Mouse (Mus musculus) mature B cell (primary cell): ENCODE data around the gene Rsrc1.

Experiments used
- in situ Hi-C: fragments of 300-500 bp; cut with MboI; formaldehyde crosslinking; loops from 2 replicates; pipeline ENCODE4 v1.14.3; 2019

Rsrc1 gene

DNA sequence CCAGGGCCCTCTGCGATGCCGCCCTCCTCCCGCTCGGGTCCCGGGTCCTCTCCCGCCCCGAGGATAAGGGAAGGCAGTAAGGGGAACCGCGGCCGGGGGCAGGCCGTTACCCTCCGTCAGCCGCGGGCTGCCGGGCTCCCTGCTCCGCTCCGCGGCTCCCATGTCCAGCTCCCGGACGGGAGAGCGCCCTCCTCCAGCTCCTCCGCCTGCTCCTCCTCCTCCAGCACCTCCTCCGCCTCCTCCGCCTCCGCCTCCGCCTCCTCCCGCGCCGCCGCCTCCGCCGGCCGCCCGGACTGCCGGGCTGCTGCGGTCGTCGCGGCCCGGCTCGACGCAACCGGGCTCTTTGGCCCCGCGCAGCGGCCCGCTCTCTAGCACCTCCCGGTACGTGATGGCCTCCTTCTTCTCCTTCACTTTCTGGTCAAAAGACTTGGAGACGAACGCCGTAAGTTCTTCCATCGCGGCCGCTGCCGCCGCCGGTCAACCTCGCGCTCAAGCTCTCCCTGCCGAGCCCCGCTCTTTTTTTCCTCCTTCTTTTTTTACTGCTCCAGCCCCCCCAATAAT, at the start of gene Rsrc1:
Rsrc1 (plus strand) TSS at position 290 of the 561 bp plus-strand sequence.
- in situ Hi-C loops: loop anchor here (25.0 kb wide), 1 partner anchor 994 kb away; no protein-coding TSS in a partner anchor

DNA sequence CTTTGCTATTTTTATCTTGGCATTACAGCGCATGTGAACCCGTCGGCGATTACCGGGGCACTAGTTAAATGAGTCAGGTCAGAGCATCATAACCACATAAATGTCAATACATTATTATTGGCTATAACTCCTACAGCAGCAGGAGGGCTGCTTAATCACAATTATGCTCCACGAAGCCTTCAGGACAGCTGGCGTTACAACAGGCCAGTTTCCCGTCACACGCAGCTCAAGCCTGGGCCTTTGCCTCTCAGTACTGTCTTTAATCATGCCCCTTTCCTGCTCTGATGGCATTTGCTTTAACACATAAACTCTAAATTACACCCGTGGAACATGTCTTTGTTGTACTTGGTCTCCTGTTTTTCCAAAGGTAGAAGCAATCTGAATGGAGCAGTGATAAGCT, 41.5 kb upstream of the Rsrc1 start:
- in situ Hi-C loops: no loop called here

DNA sequence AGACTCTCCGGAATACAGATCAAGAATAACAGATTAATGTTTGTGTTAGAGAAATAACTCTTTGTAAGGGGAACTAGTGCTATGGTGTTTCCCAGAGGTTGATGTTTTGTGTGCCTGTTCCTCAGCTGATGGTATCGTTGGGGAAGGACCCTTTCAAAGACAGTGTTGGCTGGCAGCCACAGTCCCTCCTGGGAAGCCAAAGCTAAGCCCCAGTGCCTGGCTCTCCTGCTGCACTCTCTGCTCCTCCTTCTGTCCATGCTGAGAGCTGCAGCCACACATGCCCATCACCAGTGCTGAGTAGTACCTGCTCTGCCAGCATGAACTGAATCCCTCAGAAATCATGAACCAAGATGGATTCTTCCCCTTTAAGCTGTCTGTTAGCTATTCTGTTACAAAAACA, 26.1 kb upstream of the Rsrc1 start:
- in situ Hi-C loops: no loop called here

DNA sequence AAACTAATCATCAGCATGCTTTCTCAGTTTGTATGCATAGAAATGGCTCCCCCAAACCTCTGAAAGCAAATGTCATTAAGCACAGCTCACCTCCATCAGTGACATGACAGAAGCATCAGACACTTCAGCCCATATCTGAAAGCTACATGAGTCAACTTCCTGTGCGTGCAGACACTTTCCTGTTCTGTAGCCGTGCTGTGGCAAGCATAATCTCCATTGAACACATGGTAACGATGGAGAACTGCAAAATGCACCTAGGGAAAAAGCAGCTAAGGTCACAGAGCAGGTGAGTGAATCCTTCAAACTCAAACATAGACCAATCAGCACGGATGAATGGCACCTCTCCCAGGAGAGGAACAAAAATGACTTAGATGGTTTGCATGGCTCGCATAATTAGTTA, 21.2 kb upstream of the Rsrc1 start:
- in situ Hi-C loops: no loop called here

DNA sequence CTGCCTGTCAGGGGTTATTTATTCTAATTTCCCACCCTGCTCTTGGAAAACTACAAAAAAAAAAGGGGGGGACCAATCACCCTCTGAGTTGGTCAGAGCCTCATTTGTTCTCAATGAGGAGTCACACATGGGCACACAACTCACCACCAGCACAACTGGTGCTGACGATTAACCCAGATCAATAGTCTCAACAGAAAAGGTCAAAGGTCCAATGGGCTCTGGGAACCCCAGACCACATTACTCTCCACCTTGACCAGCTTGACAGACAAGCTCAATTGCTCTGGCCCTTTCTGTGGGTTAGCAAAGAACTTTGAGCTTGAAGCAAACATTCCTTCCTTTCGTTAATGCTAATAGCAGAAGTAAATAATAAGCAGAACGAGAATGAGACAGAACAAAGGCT, 16.3 kb upstream of the Rsrc1 start:
- in situ Hi-C loops: no loop called here

DNA sequence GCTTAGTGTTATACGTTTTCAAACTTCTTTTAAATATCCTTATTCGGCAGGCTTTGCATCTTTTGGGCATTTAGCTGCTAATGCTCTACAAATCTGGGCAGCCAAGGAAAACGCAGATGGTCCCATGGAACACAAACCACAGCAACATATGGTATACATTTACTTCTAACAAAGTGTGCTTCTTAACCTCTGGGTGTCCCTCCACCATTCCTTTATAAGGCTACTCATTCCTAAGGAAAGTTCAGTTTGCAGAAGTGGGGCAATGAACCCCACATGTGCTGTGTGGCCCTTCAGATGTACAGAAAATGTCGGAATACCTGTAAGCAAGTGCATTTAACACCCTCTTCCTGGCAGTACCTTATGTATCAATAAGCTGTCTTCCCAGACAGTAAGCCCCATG, 13.7 kb upstream of the Rsrc1 start:
- in situ Hi-C loops: no loop called here

DNA sequence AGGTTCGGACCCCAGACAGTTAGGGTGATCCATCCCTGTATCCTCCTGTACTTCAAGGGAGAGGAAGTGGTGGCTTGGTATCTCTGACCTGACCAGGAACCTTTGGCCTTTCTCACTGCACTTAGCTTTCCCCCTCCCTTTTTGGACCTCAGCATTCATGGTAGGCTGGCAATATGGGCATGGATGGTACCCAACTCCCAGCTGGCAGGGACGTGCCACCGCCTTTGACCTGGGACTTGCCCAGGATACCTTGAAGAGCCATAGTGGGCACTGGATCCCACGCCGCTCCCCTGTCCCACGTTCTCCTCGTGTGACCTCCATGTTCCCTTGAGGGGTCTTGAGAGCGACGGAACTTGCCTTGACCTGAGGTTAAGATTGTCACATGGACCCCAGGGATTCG, 10.9 kb upstream of the Rsrc1 start:
- in situ Hi-C loops: no loop called here

DNA sequence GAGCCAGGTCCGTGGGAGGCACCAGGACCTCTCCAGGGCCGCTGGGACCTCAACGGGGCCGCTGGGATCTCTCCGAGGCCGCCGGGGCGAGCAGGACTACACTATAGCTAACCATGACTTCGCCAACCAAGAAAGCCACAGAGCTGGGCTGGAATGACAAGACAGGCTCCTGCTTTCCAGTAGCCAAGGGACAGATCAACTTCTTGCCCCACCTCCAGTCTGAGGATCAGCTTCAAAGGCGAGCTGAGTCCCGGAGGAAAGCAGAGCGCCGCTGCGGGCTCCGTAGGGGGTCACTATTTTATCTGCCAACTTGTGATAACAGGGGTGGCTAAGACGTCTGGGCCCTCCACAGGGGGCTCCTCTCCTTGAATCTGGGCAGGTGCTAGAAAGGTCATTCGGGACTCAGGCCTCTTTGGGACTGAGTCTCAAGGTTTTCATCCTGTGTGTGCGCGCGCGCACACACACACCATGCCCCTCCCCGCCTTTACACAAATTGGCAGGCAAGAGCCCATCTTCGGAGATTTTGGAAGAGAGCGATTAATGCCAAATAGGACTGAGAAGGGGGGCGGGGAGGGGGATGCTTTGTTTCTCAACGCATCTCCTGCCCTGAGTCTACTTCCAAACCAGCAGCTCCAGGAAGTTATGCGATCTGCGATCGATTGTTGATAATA, 10.4 kb upstream of the Rsrc1 start:
- in situ Hi-C loops: no loop called here

DNA sequence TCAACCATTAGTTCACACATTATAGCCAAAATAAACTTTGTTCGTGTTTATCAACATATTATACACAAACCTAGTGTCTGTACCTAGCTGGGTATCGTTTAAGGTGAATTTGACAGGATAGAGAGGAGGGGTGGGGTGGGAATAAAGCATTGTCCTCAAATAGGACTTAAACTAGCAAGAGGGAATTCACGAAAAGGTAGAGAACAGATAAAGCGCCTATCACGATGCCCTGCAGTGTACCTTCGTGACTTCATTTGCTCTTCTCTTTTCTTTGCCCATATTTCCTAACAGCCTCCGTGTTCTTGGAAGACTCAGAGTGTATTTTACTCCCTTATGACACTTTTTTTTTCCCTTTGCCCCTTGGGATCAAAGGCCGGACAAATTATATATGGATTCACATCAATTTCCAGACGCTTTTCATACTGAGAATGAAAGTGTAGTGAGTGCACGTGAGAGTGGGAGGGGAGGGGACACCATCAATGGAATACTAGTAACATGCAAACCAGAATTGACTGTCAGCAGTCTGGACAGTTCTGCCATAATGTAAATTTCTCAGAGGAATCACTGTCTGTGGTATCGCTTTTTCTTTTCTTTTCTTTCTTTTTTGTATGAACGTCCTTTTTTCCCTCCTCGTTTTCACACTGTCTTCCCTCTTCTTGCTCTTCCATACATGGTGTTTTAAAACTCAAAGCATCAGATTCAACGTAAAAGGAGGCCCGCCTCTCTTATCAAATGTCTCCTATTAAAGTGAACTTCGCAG, 8.8 kb upstream of the Rsrc1 start:
- in situ Hi-C loops: no loop called here

DNA sequence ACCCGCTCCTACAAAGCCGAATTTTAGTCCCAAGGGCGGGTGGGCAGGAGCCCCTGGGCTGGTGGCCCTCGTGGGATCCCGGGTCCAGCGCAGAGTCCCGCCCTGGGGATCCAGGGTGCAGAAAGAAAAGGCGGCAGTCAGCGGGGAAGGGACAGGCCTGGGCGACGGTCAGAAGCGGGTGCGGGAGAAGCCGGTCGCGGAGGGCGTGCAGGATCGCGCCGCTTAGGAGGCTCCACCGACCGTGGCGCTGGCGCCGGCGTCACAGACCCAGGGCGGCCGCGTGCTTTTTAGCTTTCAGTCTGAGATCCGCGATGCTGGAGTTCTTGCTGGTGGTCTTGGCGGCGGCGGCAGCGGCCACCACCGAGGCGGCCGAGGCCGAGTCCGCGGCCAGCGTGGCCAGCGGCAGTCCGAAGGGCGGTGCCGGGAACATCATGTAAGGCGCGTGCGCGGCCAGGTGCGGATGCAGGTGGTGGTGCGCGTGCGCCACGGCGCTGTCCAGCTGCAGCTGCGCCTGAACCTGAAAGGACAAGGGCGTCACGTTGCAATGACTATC, 7.7 kb upstream of the Rsrc1 start:
- in situ Hi-C loops: no loop called here

DNA sequence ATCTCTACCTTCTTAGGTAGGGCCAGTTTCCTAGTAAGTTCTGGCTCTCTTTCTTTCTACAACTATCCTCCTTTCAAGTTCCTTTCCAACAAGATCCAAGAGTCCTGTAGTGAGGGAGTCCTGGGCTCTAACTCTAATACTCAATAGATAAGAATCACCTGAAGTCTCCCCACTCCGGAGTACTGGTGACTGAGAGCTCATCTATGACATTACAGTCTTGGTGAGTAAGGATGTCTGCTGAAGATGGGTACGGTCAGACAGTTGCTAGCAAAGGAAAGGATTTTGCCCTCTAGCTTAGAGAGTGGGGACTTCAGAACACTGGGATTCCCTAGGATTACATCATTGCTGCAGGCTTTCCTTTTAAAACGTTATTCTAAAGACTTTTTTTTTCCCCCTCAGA, 6.7 kb upstream of the Rsrc1 start:
- in situ Hi-C loops: no loop called here

DNA sequence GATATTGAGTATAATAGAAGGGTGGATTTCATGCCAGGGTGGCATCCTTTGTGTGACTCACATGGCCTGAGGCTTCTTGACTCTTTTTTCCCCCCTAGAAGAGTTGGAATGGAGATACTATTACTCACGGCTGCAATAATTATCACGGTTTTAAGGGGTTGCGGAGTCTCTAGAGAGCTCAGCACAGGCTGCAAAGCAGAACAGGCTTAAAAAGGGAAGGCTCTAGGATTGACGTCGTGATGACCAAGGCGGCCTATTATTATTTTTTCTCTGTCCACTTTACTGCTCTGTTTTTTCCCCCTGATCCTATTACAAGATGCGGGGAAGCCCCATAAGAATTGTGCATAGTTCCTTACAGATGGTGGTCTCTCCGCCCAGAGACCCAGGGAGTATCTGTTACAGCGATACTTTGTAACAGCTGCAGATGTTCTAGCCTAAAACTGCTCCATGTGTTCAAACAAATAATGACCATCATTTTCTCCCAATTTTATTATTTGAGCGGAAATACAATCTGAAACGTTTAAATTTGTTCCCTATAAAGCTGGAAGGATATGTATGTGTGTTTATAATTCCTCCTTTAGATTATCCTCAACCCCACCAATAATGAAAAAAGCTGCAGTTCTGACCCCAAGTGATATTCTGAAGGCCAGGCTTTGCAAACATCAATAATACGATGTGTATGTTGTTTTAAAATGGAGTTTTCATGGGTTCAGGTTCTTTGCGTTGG, 4.1 kb upstream of the Rsrc1 start:
- in situ Hi-C loops: loop anchor here (25.0 kb wide), 1 partner anchor 990 kb away; no protein-coding TSS in a partner anchor

DNA sequence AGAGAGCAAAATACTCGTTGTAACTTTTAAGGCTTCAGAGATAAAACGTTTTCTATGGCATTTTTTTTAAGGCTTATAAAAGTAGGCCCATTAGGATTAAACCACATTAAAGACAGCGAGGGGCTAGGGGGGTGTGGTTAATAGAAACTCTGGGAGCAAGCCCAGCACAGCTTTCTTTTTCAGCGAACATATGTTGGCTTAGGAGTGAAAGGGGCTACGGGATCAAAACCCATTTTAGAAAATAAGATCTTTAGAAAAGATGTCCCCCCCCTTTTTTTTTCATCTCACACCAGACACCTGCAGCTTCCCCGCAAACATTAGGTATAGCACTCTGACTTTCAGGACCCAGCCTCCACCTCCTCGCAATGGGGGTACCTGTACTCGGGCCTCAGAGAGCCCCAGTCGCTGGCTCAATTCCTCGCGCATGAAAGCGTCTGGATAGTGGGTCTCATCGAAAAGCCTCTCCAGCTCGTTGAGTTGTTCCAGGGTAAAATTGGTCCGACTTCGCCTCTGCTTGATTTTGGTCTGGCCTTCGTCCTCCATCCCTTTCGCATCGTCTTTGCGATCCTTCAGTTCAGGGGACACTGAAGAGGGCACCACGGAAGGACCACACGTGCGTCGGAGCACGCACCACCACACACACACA, 3.3 kb upstream of the Rsrc1 start:
- in situ Hi-C loops: loop anchor here (25.0 kb wide), 1 partner anchor 991 kb away; no protein-coding TSS in a partner anchor

DNA sequence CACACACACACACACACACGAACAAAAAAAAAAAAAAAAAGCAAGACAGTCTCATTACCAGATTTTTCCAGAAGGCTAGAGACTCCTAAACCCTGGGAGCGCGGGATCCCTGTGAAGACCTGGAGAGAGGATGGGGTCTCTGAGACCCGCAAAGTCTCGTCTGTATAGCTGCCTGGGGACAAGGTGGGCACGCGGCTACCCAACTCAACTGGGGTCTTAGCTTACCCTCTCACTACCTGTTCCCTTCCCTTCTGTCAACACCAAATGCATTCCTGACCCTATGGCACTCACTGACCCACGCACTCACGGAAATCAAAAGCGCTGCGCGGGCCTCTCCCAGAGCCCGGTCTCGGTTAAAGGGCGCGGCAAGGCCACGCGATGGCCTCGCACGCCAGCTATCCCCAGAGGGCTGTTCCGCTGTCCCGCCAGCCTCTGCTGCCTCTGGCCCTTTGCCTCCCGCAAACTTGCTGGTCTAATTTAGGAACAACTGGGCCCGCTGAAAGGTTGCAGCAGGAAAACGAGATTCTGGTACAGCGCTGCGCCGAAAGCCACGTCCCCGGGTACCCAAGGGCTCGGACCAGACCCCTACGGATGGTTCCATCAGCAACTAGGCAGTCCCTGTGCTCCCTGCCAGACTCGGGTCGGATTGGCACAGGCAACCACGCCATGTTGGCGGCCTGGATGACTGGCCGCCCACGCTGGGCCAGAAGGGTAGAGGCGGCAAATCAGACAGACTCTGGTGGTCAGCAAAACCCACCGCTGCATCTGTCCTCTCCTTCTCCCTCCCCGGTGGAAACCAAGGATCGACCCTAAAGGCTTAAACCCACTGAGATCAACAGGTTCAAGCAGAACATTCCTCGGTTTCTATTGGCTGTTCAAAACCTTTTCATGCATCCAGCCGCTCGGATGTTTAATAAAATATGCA, 2.5 kb upstream of the Rsrc1 start:
- in situ Hi-C loops: loop anchor here (25.0 kb wide), 1 partner anchor 991 kb away; no protein-coding TSS in a partner anchor

DNA sequence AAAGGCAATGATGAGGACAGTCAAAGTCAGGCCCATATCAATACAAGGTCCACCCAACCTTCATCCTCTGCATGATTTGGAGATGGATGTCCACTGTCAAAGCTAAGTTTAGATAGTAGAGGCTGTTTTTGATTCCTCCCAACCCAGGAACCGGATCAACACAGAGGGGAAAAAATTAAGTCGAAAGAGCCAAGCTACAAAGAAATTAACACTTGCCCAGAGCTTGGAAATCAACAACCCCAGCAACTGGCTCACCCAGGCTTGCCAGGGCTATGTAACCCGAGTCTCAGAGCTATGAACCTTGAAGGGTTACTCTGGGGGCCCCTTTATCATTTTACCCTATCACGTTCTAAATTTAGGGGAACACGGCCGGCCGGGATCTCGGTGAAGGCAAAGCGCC, 1.7 kb upstream of the Rsrc1 start:
- in situ Hi-C loops: loop anchor here (25.0 kb wide), 1 partner anchor 992 kb away; no protein-coding TSS in a partner anchor

DNA sequence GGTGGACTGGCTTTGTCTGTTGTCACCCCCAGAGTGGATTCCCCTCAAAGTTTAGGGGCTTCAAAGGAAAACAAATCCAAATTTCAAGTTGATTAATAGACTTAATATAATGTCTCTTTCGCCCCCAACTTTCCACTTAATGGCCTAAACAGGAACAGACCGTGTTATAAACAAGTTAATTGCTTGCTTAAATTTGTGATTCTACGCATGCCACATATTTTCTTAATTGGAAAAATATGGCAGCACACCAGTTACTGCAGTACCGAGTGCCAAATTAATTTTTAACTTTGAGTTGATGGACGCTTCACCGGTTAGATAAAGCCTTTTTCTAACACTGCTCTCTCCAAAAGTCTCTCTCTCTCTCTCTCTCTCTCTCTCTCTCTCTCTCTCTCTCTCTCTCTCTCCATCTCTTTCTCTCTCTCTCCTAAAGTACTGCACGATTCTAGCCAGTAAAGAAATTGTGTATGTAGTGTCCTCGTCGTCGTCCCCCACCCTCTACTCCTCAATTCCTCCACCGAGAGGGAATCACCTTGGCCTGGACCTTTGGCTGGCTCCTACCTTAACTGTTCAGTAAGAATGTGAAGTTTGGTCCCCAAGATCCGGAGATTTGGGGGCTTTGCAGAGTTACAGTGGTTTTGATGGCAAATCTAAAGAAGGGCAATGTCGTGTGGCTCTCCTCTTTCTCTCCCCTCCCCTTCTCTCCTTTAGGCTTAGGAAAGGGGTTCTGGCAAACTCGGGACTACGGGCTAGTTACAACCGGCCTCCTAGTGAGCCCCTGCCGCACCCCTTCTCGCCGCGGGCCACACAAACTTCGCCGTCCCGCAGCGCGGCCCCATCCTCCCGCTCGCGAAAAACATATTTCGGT, 847 bp upstream of the Rsrc1 start:
- in situ Hi-C loops: loop anchor here (25.0 kb wide), 1 partner anchor 993 kb away; no protein-coding TSS in a partner anchor

DNA sequence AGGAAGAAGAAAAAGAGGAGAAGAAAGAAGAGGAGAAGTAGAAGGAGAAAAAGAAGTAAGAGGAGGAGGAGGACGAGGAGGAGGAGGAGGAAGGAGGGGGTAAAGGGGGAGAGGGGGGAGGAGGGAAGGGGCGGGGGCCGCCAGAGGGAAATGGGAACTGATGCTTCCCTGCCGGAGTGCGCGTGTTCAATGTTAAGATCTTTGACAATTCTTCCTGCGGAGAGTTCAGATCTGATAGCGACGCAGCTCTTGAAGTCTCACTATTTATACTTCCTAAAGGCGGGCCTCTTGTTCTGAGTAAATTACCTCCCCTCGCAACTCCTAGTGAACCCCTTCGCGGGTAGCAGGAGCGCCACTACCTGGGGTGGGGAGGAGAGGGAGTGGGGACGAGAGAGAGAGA, 516 bp downstream of the Rsrc1 start, which contains the start of gene Shox2:
Shox2 (minus strand) TSS at position 66 of the 400 bp plus-strand sequence.
- in situ Hi-C loops: loop anchor here (25.0 kb wide), 1 partner anchor 994 kb away; no protein-coding TSS in a partner anchor

DNA sequence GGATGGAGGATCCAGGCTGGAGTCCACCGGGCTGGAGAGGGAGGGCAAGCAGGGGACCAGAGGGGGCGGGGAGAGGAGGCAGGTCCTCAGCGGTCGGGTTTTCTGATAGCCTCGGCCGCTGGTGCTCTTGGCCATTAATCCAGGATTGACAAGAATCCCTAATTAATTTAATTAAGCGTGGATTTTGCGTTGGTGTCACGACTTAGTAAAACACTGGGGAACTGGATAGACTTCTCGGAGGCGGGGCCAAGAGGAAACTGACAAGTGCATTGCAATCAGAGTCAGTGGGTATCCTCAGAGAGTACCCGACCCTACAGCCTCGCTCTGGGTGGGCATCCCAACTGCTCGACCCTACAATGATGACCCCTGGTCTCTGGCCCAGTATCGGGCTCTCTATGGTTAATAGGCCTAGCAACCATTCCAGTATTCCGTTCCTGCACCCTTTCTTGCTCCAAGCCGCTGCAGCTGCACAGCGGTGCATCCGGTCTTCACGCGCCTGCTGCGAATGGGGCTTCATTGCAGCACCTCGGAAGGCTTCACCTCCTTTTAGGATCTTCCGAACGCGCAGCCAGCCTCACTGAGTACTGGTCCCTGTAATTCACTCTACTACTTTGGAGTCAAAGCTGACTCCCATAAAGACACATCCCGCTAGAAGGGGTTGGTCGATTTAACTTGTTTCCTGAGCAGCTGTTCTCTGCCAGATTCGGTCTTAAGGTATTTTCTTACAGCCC, 1.2 kb downstream of the Rsrc1 start:
- in situ Hi-C loops: loop anchor here (25.0 kb wide), 1 partner anchor 995 kb away; no protein-coding TSS in a partner anchor
